Mouse (Mus musculus) adrenal gland, adult 18-20 months (tissue): Measurements from ENCODE around the gene Ugt1a10. TPM values are rescaled to one million over a fixed set of nuclear protein-coding genes. Genes with fewer than 3 reads are reported as not detected.
A peak's percentile ranks its signal among the peaks of the same experiment; 100 is the strongest.
"Not testable (repeated sequence)": the region's sequence is repeated elsewhere in the genome, so short reads cannot be mapped to it uniquely, and the experiment has no call there.

Source experiments
- DNase-seq, 2 experiments: peaks; one replicate each; pipeline ENCODE4 v3.0.0; 2021 to 2022; ENCODE audit warnings: low spot score in 2 of 2
- total RNA-seq, 2 experiments: library from RNA; stranded (reverse); gene quantifications; 1 replicate in 1 of 2; 2 replicates in 1 of 2; pipeline ENCODE4 v1.2.3; 2021

Gene Ugt1a10
- total RNA-seq, 2 experiments from 2014 or later: 0.20 TPM; not detected in 1

- no peak for DNase-seq
These were observed 82.1 kb downstream of the Ugt1a10 start for GRCm38 (mm10) chr1:88137264-88137663.

GRCm38 (mm10) chr1:88138145-88138544 lies 83.0 kb downstream of the Ugt1a10 start:
- no peak for DNase-seq

GRCm38 (mm10) chr1:88140492-88140891 lies 85.3 kb downstream of the Ugt1a10 start:
- DNase-seq: not testable (repeated sequence)

GRCm38 (mm10) chr1:88143966-88144675 lies 88.9 kb downstream of the Ugt1a10 start:
- DNase-seq: peak; percentile 29 to 45

GRCm38 (mm10) chr1:88145278-88145677 lies 90.1 kb downstream of the Ugt1a10 start:
- DNase-seq: not testable (repeated sequence)

- DNase-seq: not testable (repeated sequence)
These were observed 94.9 kb downstream of the Ugt1a10 start for GRCm38 (mm10) chr1:88150133-88150532.

GRCm38 (mm10) chr1:88158430-88158829 lies 103.2 kb downstream of the Ugt1a10 start:
- no peak for DNase-seq

GRCm38 (mm10) chr1:88165711-88166110 lies 110.5 kb downstream of the Ugt1a10 start, which contains the start of gene Ugt1a5:
Ugt1a5 (plus strand) TSS chr1:88166012.
- DNase-seq: no peak

GRCm38 (mm10) chr1:88172190-88172589 lies 117.0 kb downstream of the Ugt1a10 start:
- not testable (repeated sequence) for DNase-seq

- DNase-seq: no peak
These were observed 124.5 kb downstream of the Ugt1a10 start for GRCm38 (mm10) chr1:88179657-88180056.

- DNase-seq: no peak
These were observed 131.2 kb downstream of the Ugt1a10 start for GRCm38 (mm10) chr1:88186325-88186935.

GRCm38 (mm10) chr1:88192136-88192535 lies 136.9 kb downstream of the Ugt1a10 start:
- DNase-seq: no peak

- no peak for DNase-seq
These were observed 140.5 kb downstream of the Ugt1a10 start for GRCm38 (mm10) chr1:88195687-88196086.

- DNase-seq: no peak
These were observed 142.3 kb downstream of the Ugt1a10 start for GRCm38 (mm10) chr1:88197443-88197842.

GRCm38 (mm10) chr1:88199996-88200395 lies 144.8 kb downstream of the Ugt1a10 start:
- no peak for DNase-seq

- no peak for DNase-seq
These were observed 145.3 kb downstream of the Ugt1a10 start, which contains the start of gene Ugt1a2 for GRCm38 (mm10) chr1:88200456-88200855. Ugt1a2 (plus strand) TSS chr1:88200601.

GRCm38 (mm10) chr1:88205294-88205922 lies 150.2 kb downstream of the Ugt1a10 start, which contains the start of gene Dnajb3:
Dnajb3 (minus strand) TSS chr1:88205782.
- DNase-seq: peak; percentile 65 to 71

GRCm38 (mm10) chr1:88206843-88207479 lies 151.8 kb downstream of the Ugt1a10 start:
- no peak for DNase-seq

- peak in 1 of 2 experiments; percentile 22 for DNase-seq
These were observed 156.6 kb downstream of the Ugt1a10 start, which contains the start of gene Ugt1a1 for GRCm38 (mm10) chr1:88211812-88212211. Ugt1a1 (plus strand) TSS chr1:88211959.

GRCm38 (mm10) chr1:88212341-88213045 lies 157.3 kb downstream of the Ugt1a10 start:
- peak in 1 of 2 experiments; percentile 19 for DNase-seq

GRCm38 (mm10) chr1:88213061-88213460 lies 157.9 kb downstream of the Ugt1a10 start:
- DNase-seq: no peak
